Mouse (Mus musculus): ENCODE data around the gene Pdxp.

Pdxp gene

DNA sequence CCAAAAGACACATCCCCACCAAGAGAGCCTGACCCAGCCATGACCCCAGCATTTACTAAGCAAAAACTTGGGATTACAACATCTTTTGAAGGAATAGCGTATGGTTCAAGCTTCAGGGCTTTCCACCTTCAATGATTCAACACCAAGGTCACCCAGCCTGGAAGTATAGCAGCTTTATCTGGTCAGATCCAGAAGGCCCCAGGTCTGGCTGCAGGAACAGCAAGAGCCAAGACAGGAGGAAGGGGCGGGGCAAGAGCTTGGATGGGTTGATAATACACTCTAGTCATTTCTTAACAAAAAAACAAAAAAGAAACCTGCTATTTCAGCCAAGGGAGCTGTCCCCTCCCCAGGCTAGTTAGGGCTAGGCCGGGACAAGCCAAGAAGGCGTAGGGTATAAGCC lies 16.2 kb upstream of the Pdxp start:
- in situ Hi-C loops (cut with MboI; ENCODE audit: low pct_unique_long_range_greater_than_20kb in 1 of 2, low sequenced_read_pairs in 2 of 2, unreplicated experiment in 1 of 2): no loop called here

DNA sequence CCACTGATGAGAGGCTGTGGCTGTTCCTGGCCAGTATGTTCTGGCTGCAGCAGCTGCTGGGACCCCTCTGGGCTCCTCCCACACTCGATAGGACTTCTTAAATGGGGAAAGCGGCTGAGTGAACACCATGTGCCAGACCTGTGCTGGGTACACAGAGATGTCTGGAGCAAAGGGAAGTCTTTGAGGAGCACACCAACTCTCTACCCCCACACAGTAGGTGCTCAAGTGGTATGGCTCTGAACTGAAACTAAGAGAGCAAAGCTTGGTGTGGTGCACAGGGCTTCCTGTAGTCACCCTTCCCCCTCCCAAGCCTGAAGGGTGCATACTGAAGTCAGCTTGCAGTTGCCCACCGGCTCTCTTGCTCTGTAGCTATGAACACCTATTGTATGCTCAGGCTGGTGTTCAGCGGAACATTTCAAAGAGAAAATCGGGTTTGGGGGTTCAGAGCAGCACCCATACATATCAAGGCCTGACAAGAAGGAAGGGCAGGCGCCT lies 15.2 kb upstream of the Pdxp start:
- in situ Hi-C loops (cut with MboI; ENCODE audit: low pct_unique_long_range_greater_than_20kb in 1 of 2, low sequenced_read_pairs in 2 of 2, unreplicated experiment in 1 of 2): no loop called here

DNA sequence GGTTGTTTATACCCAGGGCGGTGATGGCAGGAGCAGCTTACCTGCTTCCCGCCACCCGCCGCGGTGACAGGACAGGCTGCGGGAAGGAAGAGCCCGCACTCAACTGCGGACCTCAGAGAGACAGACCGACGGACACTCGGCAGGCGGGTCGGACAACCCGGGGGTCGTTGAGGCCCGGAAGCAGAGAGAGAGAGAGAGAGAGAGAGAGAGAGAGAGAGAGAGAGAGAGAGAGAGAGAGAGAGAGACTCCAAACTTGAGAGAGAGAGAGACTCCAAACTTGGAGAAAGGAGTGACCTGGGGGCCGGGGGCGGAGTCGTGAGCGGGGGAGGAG lies 14.3 kb upstream of the Pdxp start, which contains the start of gene Gm49510:
Gene Gm49510, plus strand, starts transcription at position 259 of the 331 bp plus-strand sequence.
- in situ Hi-C loops (cut with MboI; ENCODE audit: low pct_unique_long_range_greater_than_20kb in 1 of 2, low sequenced_read_pairs in 2 of 2, unreplicated experiment in 1 of 2): no loop called here

DNA sequence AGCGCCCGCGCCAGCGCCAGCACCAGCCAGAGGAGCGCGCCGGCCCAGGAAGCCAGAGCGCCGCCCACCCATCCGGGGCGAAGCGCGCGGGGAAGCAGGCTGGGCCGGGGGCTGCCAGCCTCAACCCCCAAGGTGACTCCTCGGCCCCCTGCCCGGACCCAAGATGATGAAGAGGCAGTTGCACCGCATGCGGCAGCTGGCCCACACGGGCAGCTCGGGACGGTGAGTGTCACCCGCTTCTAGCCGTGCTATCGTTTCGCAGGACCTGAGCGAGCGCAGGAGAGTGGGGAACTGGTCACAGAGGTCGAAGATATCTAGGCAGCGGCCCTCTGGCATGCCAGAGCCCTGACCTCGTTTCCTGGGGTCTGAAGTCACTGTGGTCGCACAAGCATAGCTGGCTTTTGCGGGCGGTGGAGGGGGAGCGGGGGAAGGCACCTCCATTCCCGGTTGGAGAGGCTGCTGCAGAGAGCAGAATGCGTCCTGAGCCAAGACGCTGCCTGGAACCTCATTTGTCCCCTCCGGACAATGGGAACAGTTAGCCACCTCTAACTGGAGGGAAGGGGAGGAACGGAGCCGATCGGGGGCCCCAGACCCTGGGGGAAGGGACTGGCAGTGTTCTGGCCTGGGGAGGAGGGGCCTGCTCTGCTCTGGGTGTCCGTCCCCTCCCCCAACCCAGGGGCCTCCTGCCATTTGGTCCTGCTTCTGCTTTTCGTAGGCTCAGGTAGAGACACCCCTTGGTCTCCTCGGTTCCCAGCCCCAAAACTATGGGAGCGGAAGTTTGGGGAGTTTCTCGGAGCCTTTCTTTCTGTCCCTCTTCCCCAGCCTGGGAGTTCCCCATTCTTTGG lies 13.8 kb upstream of the Pdxp start, which contains the start of gene Sh3bp1:
Gene Sh3bp1, plus strand, starts transcription at position 29 of the 845 bp plus-strand sequence.
- in situ Hi-C loops (cut with MboI; ENCODE audit: low pct_unique_long_range_greater_than_20kb in 1 of 2, low sequenced_read_pairs in 2 of 2, unreplicated experiment in 1 of 2): no loop called here

DNA sequence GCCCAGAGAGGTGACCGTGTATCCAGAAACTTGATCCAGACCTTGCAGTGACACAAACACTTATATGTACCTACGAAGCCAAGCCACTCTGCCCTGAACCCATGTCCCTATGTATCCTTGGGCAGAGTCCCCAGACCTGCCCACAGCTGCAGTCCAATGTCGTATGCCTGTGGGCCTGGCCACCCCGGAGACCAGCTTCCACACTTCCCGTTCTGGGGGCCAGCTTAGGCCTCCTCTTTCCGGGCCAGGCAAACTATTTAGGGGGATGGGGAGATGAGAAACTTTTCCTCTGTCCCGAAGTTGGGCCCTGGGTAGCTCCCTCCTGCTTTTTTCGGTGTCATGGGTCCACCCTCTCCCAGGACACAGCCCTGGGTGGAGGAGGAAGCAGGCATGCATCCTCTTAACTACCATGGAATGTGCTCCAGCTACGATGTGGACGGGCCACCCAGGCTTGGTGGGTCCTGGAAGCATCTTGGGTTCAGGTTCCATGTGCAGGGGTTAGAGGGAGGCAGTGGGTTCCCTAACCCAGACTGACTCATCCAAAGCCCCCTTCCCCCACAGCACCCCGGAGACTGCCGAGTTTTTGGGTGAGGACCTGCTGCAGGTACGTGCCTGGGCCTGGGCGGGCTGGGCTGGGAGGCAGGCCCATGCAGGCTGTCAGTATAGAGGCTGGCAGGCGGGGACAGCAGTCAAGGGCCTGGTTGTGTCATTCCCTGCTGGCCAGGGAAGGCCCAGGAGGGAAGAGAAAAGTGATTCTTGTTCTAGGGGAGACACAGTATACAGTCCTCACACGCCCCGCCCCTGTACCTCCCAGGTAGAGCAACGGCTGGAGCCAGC lies 12.9 kb upstream of the Pdxp start:
- in situ Hi-C loops (cut with MboI; ENCODE audit: low pct_unique_long_range_greater_than_20kb in 1 of 2, low sequenced_read_pairs in 2 of 2, unreplicated experiment in 1 of 2): no loop called here

DNA sequence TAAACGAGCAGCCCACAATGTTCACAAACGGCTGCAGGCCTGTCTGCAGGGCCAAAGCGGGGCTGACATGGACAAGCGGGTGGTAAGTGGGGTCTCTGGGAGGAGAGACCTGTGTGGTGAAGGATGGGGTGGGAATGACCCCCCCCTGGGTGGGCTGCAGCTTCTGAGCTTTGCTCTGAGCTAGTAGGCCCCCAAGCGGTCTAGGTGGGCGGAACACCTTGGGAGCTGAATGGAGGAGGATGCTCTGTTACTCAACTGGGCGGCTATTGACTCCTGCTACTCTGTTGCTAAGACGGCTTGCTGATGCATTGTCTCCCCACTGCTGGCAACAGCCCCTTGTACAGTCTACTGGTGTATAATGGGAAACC lies 12.3 kb upstream of the Pdxp start:
- in situ Hi-C loops (cut with MboI; ENCODE audit: low pct_unique_long_range_greater_than_20kb in 1 of 2, low sequenced_read_pairs in 2 of 2, unreplicated experiment in 1 of 2): no loop called here

DNA sequence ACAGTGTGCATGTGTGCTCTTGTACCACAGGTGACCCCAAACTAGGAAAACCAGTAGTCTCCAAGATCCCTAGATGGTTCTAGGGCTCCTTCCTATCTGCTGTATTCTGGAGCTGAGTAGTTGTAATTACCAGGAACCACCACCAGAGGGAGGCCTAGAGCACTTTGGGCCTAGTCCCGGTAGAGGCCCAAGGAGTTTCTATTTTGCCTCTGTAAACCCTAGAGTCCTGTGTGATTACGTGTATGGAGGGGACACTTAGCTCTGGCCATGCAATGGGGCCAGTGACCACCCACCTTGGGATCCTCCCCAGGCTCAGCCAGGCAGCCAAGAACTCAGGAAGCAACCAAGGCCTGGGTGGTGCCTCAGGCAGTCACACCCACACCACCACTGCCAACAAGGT lies 10.5 kb upstream of the Pdxp start:
- in situ Hi-C loops (cut with MboI; ENCODE audit: low pct_unique_long_range_greater_than_20kb in 1 of 2, low sequenced_read_pairs in 2 of 2, unreplicated experiment in 1 of 2): no loop called here

DNA sequence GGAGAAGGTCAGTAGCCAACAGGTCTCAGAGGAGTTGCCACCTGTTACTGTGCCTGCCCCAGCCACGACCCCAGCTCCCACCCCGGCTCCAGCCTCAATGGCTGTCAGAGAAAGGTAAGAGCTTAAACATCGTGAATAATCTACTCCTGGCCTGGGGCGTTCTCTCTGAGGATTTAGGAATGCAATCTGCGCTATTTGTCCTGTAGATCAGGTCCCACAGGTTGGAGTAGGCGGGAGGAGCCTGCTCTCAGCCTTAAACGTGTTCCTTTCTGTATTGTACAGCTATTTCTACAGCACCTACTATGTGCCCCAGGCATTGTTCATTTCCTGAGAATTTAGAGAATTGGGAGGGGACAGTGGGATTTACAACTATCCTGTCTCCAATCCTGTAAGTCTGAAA lies 5.3 kb upstream of the Pdxp start:
- in situ Hi-C loops (cut with MboI; ENCODE audit: low pct_unique_long_range_greater_than_20kb in 1 of 2, low sequenced_read_pairs in 2 of 2, unreplicated experiment in 1 of 2): no loop called here

DNA sequence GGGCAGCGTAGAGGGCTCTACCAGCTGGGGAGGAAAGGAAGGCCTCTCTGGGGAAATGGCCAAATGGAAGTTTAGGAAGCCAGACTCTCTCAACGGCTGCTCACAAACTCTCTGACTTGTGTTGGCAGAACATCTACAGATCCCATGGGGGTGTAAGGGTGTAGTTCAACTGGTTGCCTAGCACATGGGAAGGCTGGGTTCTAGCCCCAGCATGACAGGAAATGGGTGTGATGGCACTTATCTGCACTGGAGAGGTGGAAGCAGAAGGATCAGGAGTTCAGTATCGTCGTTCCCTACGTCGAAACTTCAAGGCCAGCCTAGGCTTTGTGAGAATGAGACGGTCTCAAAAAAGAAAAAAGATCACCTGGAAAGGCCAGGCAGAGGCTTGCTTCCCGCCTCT lies 4.7 kb upstream of the Pdxp start:
- in situ Hi-C loops (cut with MboI; ENCODE audit: low pct_unique_long_range_greater_than_20kb in 1 of 2, low sequenced_read_pairs in 2 of 2, unreplicated experiment in 1 of 2): no loop called here

DNA sequence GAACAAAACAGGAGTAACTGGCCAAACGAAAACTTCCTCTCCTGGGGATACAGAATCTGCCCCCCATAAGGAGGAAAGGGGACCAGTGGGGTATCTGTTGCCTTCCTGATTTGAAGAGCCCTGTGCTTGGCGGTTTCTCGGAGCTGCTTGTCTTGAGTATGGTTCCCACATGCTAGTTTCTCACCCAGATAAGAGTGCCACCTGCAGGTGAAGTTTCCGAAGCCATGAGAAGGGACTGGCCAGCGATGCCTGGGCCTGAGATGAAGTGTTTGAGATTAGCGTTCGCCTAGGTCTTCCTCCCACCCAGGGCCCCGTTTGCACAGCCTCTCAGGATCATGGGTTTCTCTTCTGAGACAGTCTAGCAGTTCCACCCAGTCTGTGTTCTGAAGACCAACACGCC lies 1.7 kb upstream of the Pdxp start:
- in situ Hi-C loops (cut with MboI; ENCODE audit: low pct_unique_long_range_greater_than_20kb in 1 of 2, low sequenced_read_pairs in 2 of 2, unreplicated experiment in 1 of 2): no loop called here

DNA sequence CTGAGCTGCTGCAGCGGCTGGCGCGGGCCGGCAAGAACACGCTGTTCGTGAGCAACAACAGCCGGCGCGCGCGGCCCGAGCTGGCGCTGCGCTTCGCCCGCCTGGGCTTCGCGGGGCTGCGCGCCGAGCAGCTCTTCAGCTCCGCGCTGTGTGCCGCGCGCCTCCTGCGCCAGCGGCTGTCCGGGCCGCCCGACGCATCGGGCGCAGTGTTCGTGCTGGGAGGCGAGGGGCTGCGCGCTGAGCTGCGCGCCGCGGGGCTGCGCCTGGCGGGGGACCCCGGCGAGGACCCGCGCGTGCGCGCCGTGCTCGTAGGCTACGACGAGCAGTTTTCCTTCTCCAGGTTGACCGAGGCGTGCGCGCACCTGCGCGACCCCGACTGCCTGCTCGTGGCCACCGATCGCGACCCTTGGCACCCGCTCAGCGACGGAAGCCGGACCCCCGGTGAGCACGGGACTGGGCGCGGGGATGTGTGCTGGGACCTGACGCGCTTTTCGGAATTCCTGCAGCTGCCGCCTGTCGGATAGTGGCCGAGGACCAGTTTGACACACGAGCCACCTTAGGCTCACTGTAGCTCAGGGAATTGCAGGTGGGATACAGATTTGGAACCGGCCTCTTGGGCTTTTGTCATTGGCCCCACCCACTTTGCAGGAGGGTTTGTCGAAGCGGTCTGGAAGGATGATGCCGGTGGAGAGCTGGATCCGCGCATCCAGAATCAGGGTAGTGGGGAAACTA lies 538 bp downstream of the Pdxp start:
- in situ Hi-C loops (cut with MboI; ENCODE audit: low pct_unique_long_range_greater_than_20kb in 1 of 2, low sequenced_read_pairs in 2 of 2, unreplicated experiment in 1 of 2): no loop called here

DNA sequence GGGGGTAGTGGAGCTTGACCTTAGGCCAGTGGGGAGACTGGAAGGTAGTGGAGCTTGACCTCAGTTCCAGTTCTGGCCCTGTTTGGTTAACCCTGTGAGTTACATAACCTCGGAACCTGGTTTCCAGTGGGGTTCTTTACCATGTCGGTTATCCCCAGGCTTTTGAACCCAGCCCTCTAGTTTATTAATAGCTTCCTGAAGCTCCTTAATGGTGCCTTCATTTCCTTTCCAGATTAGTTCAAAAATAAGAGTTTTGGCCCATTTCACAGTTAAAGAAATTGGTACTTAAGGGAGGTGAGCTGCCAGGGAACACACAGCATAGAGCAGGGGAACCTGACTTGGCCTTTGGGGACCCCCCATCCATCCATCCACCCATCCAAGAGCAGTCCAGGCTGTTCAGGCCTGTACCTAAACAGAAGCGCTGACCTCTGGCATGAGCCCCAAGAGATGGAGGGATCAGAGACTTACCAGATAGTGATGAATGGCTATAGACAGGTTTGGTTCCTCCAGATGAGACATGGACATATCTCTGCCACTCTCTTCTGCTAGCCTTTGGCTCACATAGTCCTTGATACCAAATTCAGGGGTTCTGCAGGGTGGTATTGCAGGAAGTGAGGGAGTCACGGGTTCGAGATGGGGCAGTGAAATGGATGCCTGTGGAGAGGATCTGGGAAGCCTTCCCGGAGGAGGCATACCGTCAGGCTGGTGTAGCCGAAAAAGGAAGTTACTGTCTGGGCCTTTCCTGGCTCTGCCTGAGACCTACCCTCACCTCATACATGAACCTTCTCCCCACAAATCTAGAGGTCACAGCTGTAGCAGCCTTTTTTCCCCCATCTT lies 1.3 kb downstream of the Pdxp start:
- in situ Hi-C loops (cut with MboI; ENCODE audit: low pct_unique_long_range_greater_than_20kb in 1 of 2, low sequenced_read_pairs in 2 of 2, unreplicated experiment in 1 of 2): no loop called here

DNA sequence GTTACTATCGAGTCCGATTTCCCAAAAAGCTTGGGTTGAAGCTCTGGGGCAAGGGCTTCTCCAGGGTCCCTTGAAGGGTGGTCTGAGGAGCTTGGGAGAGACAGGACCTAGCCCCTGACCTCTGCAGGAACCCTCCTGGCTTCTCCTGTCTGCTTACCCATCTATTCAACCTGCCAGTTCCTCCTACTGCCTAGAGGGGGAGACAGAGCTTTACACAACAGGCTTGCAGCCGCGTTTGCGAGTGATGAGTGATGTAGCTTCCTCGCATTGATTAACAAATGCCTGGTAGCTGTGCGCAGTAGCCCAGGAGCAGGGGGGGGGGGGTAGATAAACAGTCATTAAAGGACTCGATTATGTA lies 1.9 kb downstream of the Pdxp start:
- in situ Hi-C loops (cut with MboI; ENCODE audit: low pct_unique_long_range_greater_than_20kb in 1 of 2, low sequenced_read_pairs in 2 of 2, unreplicated experiment in 1 of 2): no loop called here

DNA sequence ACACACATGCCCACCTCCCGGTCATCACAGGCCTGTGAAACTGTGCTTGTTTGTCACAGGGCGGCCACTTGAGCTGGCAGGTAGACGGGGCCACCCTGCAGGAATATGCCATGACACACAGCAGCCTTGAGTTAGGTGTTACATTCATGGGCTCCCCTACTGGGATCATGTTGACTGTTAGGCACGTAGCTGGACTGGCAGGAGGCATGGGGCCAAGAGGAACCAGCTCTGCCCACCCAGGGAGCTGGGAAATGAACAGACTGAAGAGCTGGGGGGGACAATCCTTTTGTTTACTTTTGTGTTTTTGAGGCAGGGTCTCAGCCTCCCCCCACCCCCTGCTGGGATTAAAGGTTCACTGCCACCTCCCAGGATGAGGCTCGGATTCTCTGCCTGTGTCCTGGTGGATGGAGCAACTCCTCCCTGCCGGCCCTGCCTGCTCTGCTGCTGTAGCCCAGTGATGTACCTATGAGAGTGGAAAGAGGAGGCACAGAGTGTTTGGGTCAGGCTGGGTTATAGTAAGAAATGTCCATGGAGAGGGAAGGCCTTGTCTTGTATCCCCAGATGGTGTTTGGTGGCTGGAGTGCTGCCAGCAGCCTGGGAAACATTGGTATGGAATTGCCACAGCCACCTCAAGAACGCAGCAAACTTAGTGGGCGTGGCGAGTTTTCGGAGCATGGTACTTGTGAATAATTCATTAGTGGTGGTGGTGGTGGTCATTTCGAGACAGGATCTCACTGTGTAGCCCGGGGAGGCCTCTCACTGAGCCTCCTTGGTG lies 2.5 kb downstream of the Pdxp start:
- in situ Hi-C loops (cut with MboI; ENCODE audit: low pct_unique_long_range_greater_than_20kb in 1 of 2, low sequenced_read_pairs in 2 of 2, unreplicated experiment in 1 of 2): no loop called here

DNA sequence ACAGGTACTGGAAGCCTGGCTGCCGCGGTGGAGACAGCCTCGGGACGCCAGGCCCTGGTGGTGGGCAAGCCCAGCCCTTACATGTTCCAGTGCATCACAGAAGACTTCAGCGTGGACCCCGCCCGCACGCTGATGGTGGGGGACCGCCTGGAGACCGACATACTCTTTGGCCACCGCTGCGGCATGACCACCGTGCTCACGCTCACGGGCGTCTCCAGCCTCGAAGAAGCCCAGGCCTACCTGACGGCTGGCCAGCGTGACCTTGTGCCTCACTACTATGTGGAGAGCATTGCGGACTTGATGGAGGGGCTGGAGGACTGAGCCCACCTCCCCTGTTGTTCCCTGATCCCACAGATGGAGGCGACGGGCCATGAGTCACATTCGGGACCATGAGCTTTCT lies 4.4 kb downstream of the Pdxp start:
- in situ Hi-C loops (cut with MboI; ENCODE audit: low pct_unique_long_range_greater_than_20kb in 1 of 2, low sequenced_read_pairs in 2 of 2, unreplicated experiment in 1 of 2): no loop called here

DNA sequence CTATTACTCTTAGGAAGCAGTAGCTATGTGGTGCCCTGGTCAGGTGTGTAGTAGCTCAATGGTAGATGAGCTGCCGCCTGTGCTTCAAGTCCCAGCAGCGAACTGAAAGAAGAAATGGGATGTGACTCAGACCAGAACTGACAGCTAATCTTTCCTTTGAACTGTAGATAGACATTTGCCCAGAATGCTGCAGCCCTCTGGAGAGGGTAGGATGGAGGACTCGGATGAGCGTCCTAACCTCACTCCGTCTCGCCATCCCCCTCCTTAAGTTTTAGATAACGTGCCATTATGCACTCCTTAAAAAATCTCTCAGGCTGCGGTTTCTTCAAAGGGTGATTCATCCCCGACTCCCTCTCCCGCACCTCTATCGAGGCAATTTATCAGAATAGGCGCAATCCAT lies 6.2 kb downstream of the Pdxp start:
- in situ Hi-C loops (cut with MboI; ENCODE audit: low pct_unique_long_range_greater_than_20kb in 1 of 2, low sequenced_read_pairs in 2 of 2, unreplicated experiment in 1 of 2): no loop called here

DNA sequence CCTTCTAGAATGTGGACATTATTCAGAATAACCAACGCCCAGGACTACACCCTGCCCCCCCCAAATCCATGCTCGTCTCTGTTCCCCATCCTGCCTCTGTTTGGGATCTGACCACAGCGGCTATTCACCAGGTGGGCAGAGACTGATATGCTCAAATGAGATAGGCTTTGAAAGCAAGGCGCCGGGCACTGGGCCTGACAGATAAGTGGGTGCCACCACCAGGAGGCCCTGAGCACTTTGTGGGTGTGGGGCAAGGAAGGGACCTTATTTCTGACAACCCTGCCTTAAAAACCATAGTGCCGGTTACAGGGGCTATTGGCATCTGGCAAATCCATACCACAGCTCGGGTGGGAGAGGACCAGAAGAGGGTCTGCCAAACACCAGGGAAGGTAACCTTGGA lies 9.0 kb downstream of the Pdxp start:
- in situ Hi-C loops (cut with MboI; ENCODE audit: low pct_unique_long_range_greater_than_20kb in 1 of 2, low sequenced_read_pairs in 2 of 2, unreplicated experiment in 1 of 2): no loop called here

DNA sequence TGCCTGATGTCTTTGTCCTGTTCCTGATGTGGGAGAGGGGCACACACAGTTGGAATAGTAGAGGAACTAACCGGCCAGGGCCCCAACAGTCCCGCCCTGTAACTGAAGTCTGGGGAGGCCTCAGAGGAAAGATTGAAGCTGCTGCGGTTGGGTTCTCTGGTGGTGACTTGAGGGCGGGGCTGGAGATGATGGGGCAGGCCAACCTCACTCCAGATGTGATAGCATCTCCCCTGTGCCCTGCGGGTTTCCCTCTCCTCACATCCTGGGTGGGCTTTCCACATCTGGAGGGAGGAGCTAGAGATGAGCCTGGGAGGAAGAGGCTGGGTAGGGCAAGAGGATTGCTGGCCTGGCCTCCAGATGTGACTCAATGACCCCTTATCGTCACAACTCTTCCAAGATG lies 9.9 kb downstream of the Pdxp start:
- in situ Hi-C loops (cut with MboI; ENCODE audit: low pct_unique_long_range_greater_than_20kb in 1 of 2, low sequenced_read_pairs in 2 of 2, unreplicated experiment in 1 of 2): no loop called here

Data from mouse embryonic stem cell (cell line).